Mouse (Mus musculus) urinary bladder, postnatal 36 days (tissue): ENCODE results near the gene Xaf1.

Source experiments
- DNase-seq, 2 experiments: peaks; one replicate each; pipeline ENCODE4 v3.0.0; 2022; ENCODE audit warnings: low spot score in 2 of 2, mixed read lengths in 1 of 2

The Xaf1 gene

DNA sequence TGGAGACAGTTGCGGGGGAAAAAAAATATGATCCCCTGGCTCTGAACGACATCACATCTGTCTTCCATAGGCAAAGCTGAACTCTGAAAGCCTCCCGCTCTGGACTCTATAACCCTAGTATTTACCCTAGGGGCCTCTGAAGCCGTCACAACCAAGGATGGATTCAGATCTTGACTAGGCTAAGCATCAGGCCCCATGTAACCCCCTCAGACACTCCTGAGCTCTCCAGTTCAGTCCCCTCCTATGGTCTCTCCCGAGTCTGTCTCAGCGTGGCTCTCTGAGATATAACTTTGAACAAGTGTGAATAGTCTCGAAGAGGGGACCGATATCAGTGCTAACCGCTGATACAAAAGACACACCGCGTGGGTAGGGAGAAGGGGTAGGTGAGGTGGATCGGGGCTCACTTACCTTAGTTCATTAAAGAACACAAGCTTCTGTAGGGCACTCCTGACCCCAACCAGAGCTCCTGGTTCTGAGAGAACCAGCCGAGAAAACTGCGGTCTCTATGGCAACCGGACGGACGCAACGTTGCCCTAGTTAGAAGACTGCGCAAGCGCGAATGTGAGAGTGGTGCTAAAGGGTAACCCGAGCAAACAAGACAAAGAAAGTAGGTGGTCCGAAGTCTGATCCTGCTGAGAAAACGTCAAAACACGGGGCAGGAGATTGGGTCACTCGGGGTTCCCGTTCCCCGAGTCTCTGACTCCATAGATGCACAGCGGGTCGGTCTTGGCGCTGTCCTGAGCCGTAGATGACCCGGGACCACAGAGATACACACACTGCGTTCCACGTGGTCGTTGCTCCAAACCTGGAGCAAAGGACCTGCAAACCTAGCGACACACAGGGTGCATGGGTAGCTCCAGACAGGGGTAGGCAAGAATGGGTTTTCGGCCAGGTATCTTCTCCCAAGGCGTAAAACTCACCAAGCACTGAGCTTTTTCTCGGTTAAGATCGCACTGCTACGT is 60.2 kb downstream of the Xaf1 start:
- peak in 1 of 2 experiments; percentile 53 for DNase-seq

GRCm38 (mm10) chr11:72362347-72362741 is 60.9 kb downstream of the Xaf1 start, which contains the start of gene Tekt1:
Gene Tekt1, minus strand, starts transcription at chr11:72362442.
- no peak for DNase-seq
